Mouse (Mus musculus) liver, adult 2 months (tissue): Measurements from ENCODE around the gene Enox1. TPM values are rescaled to one million over a fixed set of nuclear protein-coding genes. Genes with fewer than 3 reads are reported as not detected.

ENCODE experiments used
- DNase-seq: peaks from one replicate; pipeline ENCODE4 v3.0.0-alpha.2; 2011; ENCODE audit warnings: low read depth, low spot score; ENCODE audit errors: extremely low read depth
- H3K27ac ChIP-seq: fragments of 200-500 bp; replicated peaks from 2 replicates; pipeline ENCODE4 v1.5.1; 2012; ENCODE audit warnings: low read depth, mild to moderate bottlenecking, control low read depth, inconsistent platforms, low read length; ENCODE audit not compliant: insufficient read depth
- H3K27me3 ChIP-seq: fragments of 200-500 bp; 2 replicates; pipeline ENCODE4 v1.6.1; 2012; ENCODE audit warnings: mild to moderate bottlenecking, moderate library complexity, low read length, inconsistent platforms; ENCODE audit not compliant: control insufficient read depth, insufficient read depth
- H3K36me3 ChIP-seq: fragments of 200-500 bp; 2 replicates; pipeline ENCODE4 v1.6.1; 2012; ENCODE audit warnings: low read length, inconsistent platforms; ENCODE audit not compliant: control insufficient read depth, insufficient read depth
- H3K4me1 ChIP-seq: fragments of 200-500 bp; 2 replicates; pipeline ENCODE4 v1.6.1; 2011; ENCODE audit warnings: low read length; ENCODE audit not compliant: control insufficient read depth, insufficient read depth
- H3K4me3 ChIP-seq: fragments of 200-500 bp; 2 replicates; pipeline ENCODE4 v1.5.1; 2011; ENCODE audit warnings: low read depth, mild to moderate bottlenecking, control low read depth, low read length, moderate library complexity; ENCODE audit not compliant: insufficient read depth
- H3K79me2 ChIP-seq: fragments of 200-500 bp; 2 replicates; pipeline ENCODE4 v1.6.1; 2012; ENCODE audit warnings: inconsistent platforms, mild to moderate bottlenecking, low read length, moderate library complexity; ENCODE audit not compliant: control insufficient read depth, insufficient read depth
- H3K9ac ChIP-seq: fragments of 200-500 bp; 2 replicates; pipeline ENCODE4 v1.6.1; 2012; ENCODE audit warnings: low read depth, mild to moderate bottlenecking, control low read depth, inconsistent platforms, low read length
- CTCF ChIP-seq: fragments of 200-500 bp; IDR thresholded peaks from 2 replicates; pipeline ENCODE4 v1.5.1; 2011; ENCODE audit warnings: low read depth, low read length, control low read depth
- POLR2A ChIP-seq: fragments of 200-500 bp; IDR thresholded peaks from 2 replicates; pipeline ENCODE4 v1.6.1; 2011; ENCODE audit warnings: low read length, control low read depth; ENCODE audit not compliant: insufficient read depth; ENCODE audit errors: extremely low read depth
- WGBS: fragments of 180-500 bp; shearing (Covaris S2); methylation state at CpG from one replicate; pipeline ENCODE4 v1.1.7; 2018; 5-methylcytosine and 5-hydroxymethylcytosine counted together
- polyA plus RNA-seq: library from polyadenylated mRNA; depleted of rRNA; stranded (reverse); fragments of >200 nt; gene quantifications from 2 replicates; pipeline ENCODE4 v1.2.3, GENCODE M21; 2012; rRNA removed
- total RNA-seq: library from RNA; depleted of rRNA; stranded (reverse); fragments of >200 nt; gene quantifications from 2 replicates; pipeline ENCODE4 v1.2.3, GENCODE M21; 2014; rRNA removed

The Enox1 gene
- total and polyA plus RNA-seq, 2 experiments, result 0.09 TPM; not detected in 1

- Histone ChIP-seq H3K4me1 (no peaks in the 10 kb centered on the region), H3K27ac (no peak overlapping the region), H3K27me3 (no peaks in the 10 kb centered on the region), H3K9ac (no peak overlapping the region), H3K4me3 (no peak overlapping the region), H3K79me2 (no peaks in the 10 kb centered on the region), H3K36me3 (no peaks in the 10 kb centered on the region)
- TF ChIP-seq CTCF (no peak), POLR2A (no peak)
- no peak for DNase-seq
- 86% methylated on average over 7 of the region's 7 CpGs for WGBS
Measured at GRCm38 (mm10) chr14:77738751-77739365, 582.3 kb downstream of the Enox1 start.

- no peaks in the 10 kb centered on the region for H3K36me3 ChIP-seq
Measured at GRCm38 (mm10) chr14:77739376-77739775, 582.8 kb downstream of the Enox1 start.

GRCm38 (mm10) chr14:77744638-77745240, 588.2 kb downstream of the Enox1 start:
- no peaks in the 10 kb centered on the region for H3K27me3 ChIP-seq
- no peaks in the 10 kb centered on the region for H3K79me2 ChIP-seq
- H3K9ac ChIP-seq, result no peak overlapping the region
- no peak overlapping the region for H3K4me3 ChIP-seq
- no peak overlapping the region for H3K27ac ChIP-seq
- H3K36me3 ChIP-seq, result no peaks in the 10 kb centered on the region
- DNase-seq, result no peak
- TF ChIP-seq CTCF (no peak), POLR2A (no peak)
- WGBS, result 93% methylated on average over 5 of the region's 5 CpGs
- no peaks in the 10 kb centered on the region for H3K4me1 ChIP-seq

More at GRCm38 (mm10) chr14:77739376-77739775, 582.8 kb downstream of the Enox1 start:
- TF ChIP-seq CTCF, result no peak
- no peak for TF ChIP-seq POLR2A
- H3K4me3 ChIP-seq, result no peak overlapping the region
- no peak overlapping the region for H3K9ac ChIP-seq
- no peaks in the 10 kb centered on the region for H3K4me1 ChIP-seq
- H3K79me2 ChIP-seq, result no peaks in the 10 kb centered on the region
- DNase-seq, result no peak
- H3K27me3 ChIP-seq, result no peaks in the 10 kb centered on the region
- H3K27ac ChIP-seq, result no peak overlapping the region

- no peak overlapping the region for H3K27ac ChIP-seq
- H3K4me3 ChIP-seq, result no peak overlapping the region
- TF ChIP-seq POLR2A (no peak), CTCF (no peak)
- H3K4me1 ChIP-seq, result no peaks in the 10 kb centered on the region
- no peaks in the 10 kb centered on the region for H3K27me3 ChIP-seq
- no peak for DNase-seq
- H3K36me3 ChIP-seq, result no peaks in the 10 kb centered on the region
- H3K79me2 ChIP-seq, result no peaks in the 10 kb centered on the region
- no peak overlapping the region for H3K9ac ChIP-seq
Measured at GRCm38 (mm10) chr14:77748920-77749319, 592.4 kb downstream of the Enox1 start.

Other genes with a start within 250 kb of the Enox1 start
- 5.0 and 6.9 TPM in 2 replicates for gene Ccdc122, start 120.0 kb upstream of the Enox1 start, total RNA-seq
- 1.3 and 1.4 TPM in 2 replicates for gene Ccdc122, start 120.0 kb upstream of the Enox1 start, polyA plus RNA-seq
- gene Lacc1, start 119.9 kb upstream of the Enox1 start, total RNA-seq, result 8.6 and 8.8 TPM in 2 replicates
- 6.0 and 6.3 TPM in 2 replicates for gene Lacc1, start 119.9 kb upstream of the Enox1 start, polyA plus RNA-seq